In genomic region chr17:78368481-78368880, GRCm38 (mm10) we compare ENCODE assay signal across 21 mouse cellular contexts. TPM values are rescaled to one million over a fixed set of nuclear protein-coding genes. Genes with fewer than 3 reads are reported as not detected.
DNase-seq lines count a peak whose midpoint lies in the region; ATAC-seq and TF ChIP-seq lines count a peak whose summit lies in the region.
"Had no signal": no experiment of that assay in that cellular context is flagged by ENCODE, and none has a peak within 500 bp of the region (broad histone marks: within the 10 kb centered on the region; RNA-seq: fewer than 3 reads in every experiment).

No protein-coding gene starts in this region.

- H3K4me1 ChIP-seq in embryonic facial prominence, embryonic 13.5 days: no peaks in the 10 kb centered on the region
- H3K4me1 ChIP-seq in embryonic facial prominence, embryonic 10.5 days: no peaks in the 10 kb centered on the region
- H3K4me1 ChIP-seq in hindbrain, postnatal 0 days (ENCODE audit: insufficient read depth, low read length): no peaks in the 10 kb centered on the region
- no peaks in the 10 kb centered on the region; the same call in 1 of the 2 replicates for H3K4me1 ChIP-seq in hindbrain, embryonic 10.5 days (replicated peaks)
- no peaks in the 10 kb centered on the region for H3K4me1 ChIP-seq in midbrain, embryonic 13.5 days (replicated peaks)
- H3K4me1 ChIP-seq in midbrain, embryonic 10.5 days: peaks cover 4% of the 10 kb centered on the region
- H3K4me1 ChIP-seq: heart, embryonic 15.5 days; limb, embryonic 15.5 days; liver, embryonic 15.5 days had no signal

- no peaks in the 10 kb centered on the region for H3K9me3 ChIP-seq in embryonic facial prominence, embryonic 13.5 days
- no peaks in the 10 kb centered on the region for H3K9me3 ChIP-seq in embryonic facial prominence, embryonic 10.5 days
- no peaks in the 10 kb centered on the region for H3K9me3 ChIP-seq in hindbrain, postnatal 0 days (ENCODE audit: low read length)
- H3K9me3 ChIP-seq in hindbrain, embryonic 10.5 days: no peaks in the 10 kb centered on the region
- H3K9me3 ChIP-seq in midbrain, embryonic 13.5 days: no peaks in the 10 kb centered on the region
- H3K9me3 ChIP-seq in midbrain, embryonic 10.5 days (replicated peaks): no peaks in the 10 kb centered on the region
- H3K9me3 ChIP-seq: heart, embryonic 15.5 days; limb, embryonic 15.5 days; liver, embryonic 15.5 days had no signal

- ATAC-seq in embryonic facial prominence, embryonic 13.5 days (ENCODE audit: insufficient number of reproducible peaks, insufficient read depth, low FRiP score, low TSS enrichment, low read depth): 0 out of 2 replicates have a peak, but pooled peaks have one; percentile 22
- ATAC-seq in hindbrain, postnatal 0 days: peak; percentile 28; the same call in 1 of the 2 replicates
- peak; percentile 40; the same call in 1 of the 2 replicates for ATAC-seq in midbrain, embryonic 13.5 days
- no peak for ATAC-seq in monocyte, adult 5-6 weeks (replicated peaks; ENCODE audit: insufficient number of reproducible peaks, low FRiP score, low TSS enrichment, poor library complexity, severe bottlenecking)
- ATAC-seq: intestine, embryonic 16.5 days had no signal

- H3K27me3 ChIP-seq in embryonic facial prominence, embryonic 13.5 days: no peaks in the 10 kb centered on the region
- H3K27me3 ChIP-seq in embryonic facial prominence, embryonic 10.5 days (replicated peaks; ENCODE audit: low read depth, poor library complexity, severe bottlenecking): no peaks in the 10 kb centered on the region
- no peaks in the 10 kb centered on the region for H3K27me3 ChIP-seq in hindbrain, postnatal 0 days (ENCODE audit: insufficient read depth, low read length)
- H3K27me3 ChIP-seq in hindbrain, embryonic 10.5 days (ENCODE audit: insufficient read depth, poor library complexity, severe bottlenecking): no peaks in the 10 kb centered on the region
- no peaks in the 10 kb centered on the region for H3K27me3 ChIP-seq in midbrain, embryonic 13.5 days
- H3K27me3 ChIP-seq in midbrain, embryonic 10.5 days (ENCODE audit: low read depth, poor library complexity, severe bottlenecking): no peaks in the 10 kb centered on the region
- H3K27me3 ChIP-seq: heart, embryonic 15.5 days; limb, embryonic 15.5 days; liver, embryonic 15.5 days; megakaryocyte, embryonic 14.5 days had no signal

- 77% methylated on average over 8 of the region's 8 CpGs for WGBS in embryonic facial prominence, embryonic 13.5 days
- 78% methylated on average over 8 of the region's 8 CpGs for WGBS in embryonic facial prominence, embryonic 10.5 days
- 57% methylated on average over 8 of the region's 8 CpGs for WGBS in hindbrain, postnatal 0 days
- WGBS in hindbrain, embryonic 10.5 days: 87% methylated on average over 8 of the region's 8 CpGs
- 53% methylated on average over 8 of the region's 8 CpGs for WGBS in midbrain, embryonic 13.5 days
- 58% methylated on average over 8 of the region's 8 CpGs for WGBS in midbrain, embryonic 10.5 days

- no peak for DNase-seq in embryonic facial prominence, embryonic 10.5 days (ENCODE audit: low spot score)
- no peak for DNase-seq in hindbrain, postnatal 0 days (ENCODE audit: low spot score)
- no peak for DNase-seq in hindbrain, embryonic 10.5 days (ENCODE audit: low spot score)
- no peak for DNase-seq in midbrain, embryonic 10.5 days (ENCODE audit: low spot score)
- DNase-seq in right cerebral cortex, postnatal 4 days: no peak
- DNase-seq: adrenal gland, adult 2 months; cerebellum, adult 8-10 months; gastrocnemius, postnatal 10 days; layer of hippocampus, postnatal 36 days; lung, postnatal 14 days; right cerebral cortex, postnatal 14 days had no signal

- H3K36me3 ChIP-seq in embryonic facial prominence, embryonic 13.5 days: peaks cover 53% of the 10 kb centered on the region
- peaks cover 42% of the 10 kb centered on the region for H3K36me3 ChIP-seq in embryonic facial prominence, embryonic 10.5 days (replicated peaks)
- H3K36me3 ChIP-seq in hindbrain, postnatal 0 days (ENCODE audit: insufficient read depth, low read length): peaks cover 13% of the 10 kb centered on the region; the same call in 1 of the 2 replicates
- H3K36me3 ChIP-seq in hindbrain, embryonic 10.5 days: peaks cover 54% of the 10 kb centered on the region
- peaks cover 34% of the 10 kb centered on the region for H3K36me3 ChIP-seq in midbrain, embryonic 13.5 days
- H3K36me3 ChIP-seq in midbrain, embryonic 10.5 days: peaks cover 59% of the 10 kb centered on the region
- H3K36me3 ChIP-seq: liver, embryonic 15.5 days had no signal

- no peak for TF ChIP-seq CTCF in hindbrain, postnatal 0 days (IDR thresholded peaks at IDR 0.05; ENCODE audit: low read depth)

- no peak overlapping the region for H3K4me3 ChIP-seq in embryonic facial prominence, embryonic 13.5 days
- H3K4me3 ChIP-seq in embryonic facial prominence, embryonic 10.5 days: no peak overlapping the region
- H3K4me3 ChIP-seq in hindbrain, postnatal 0 days (ENCODE audit: low read length): no peak overlapping the region
- H3K4me3 ChIP-seq in hindbrain, embryonic 10.5 days: no peak overlapping the region
- no peak overlapping the region for H3K4me3 ChIP-seq in midbrain, embryonic 13.5 days (replicated peaks)
- H3K4me3 ChIP-seq in midbrain, embryonic 10.5 days: no peak overlapping the region
- H3K4me3 ChIP-seq: erythroblast, embryonic 14.5 days; heart, embryonic 15.5 days; limb, embryonic 15.5 days; liver, embryonic 15.5 days had no signal

- no peak overlapping the region for H3K4me2 ChIP-seq in embryonic facial prominence, embryonic 13.5 days
- H3K4me2 ChIP-seq in hindbrain, postnatal 0 days (ENCODE audit: low read depth, low read length): no peak overlapping the region
- H3K4me2 ChIP-seq in midbrain, embryonic 13.5 days (replicated peaks): no peak overlapping the region
- H3K4me2 ChIP-seq: heart, embryonic 15.5 days; limb, embryonic 15.5 days; liver, embryonic 15.5 days had no signal

- no peak overlapping the region for H3K27ac ChIP-seq in embryonic facial prominence, embryonic 13.5 days
- H3K27ac ChIP-seq in embryonic facial prominence, embryonic 10.5 days (replicated peaks): no peak overlapping the region
- H3K27ac ChIP-seq in hindbrain, postnatal 0 days: no peak overlapping the region
- H3K27ac ChIP-seq in hindbrain, embryonic 10.5 days: no peak overlapping the region
- no peak overlapping the region for H3K27ac ChIP-seq in midbrain, embryonic 13.5 days
- H3K27ac ChIP-seq in midbrain, embryonic 10.5 days (replicated peaks): no peak overlapping the region
- H3K27ac ChIP-seq: heart, embryonic 15.5 days; kidney, postnatal 0 days; limb, embryonic 15.5 days; liver, embryonic 15.5 days had no signal

- H3K9ac ChIP-seq in embryonic facial prominence, embryonic 13.5 days: no peak overlapping the region
- H3K9ac ChIP-seq in hindbrain, postnatal 0 days (replicated peaks; ENCODE audit: low read length): no peak overlapping the region
- H3K9ac ChIP-seq in midbrain, embryonic 13.5 days (replicated peaks): no peak overlapping the region
- H3K9ac ChIP-seq: heart, embryonic 15.5 days; limb, embryonic 15.5 days; liver, embryonic 15.5 days had no signal

RNA-seq across cellular contexts. Expression of gene Fez2, which starts 49.5 kb away (rescaled TPM):
- polyA plus RNA-seq in embryonic facial prominence, embryonic 13.5 days (2015; fragmentation: Nextera tagmentation; extraction: Ambion mirVana): 39.0 and 39.3 TPM in 2 replicates
- 34.8 and 36.6 TPM in 2 replicates for polyA plus RNA-seq in embryonic facial prominence, embryonic 10.5 days (2016; fragmentation: Nextera tagmentation; extraction: Ambion mirVana)
- total RNA-seq in hindbrain, postnatal 0 days (2014; rRNA removed): 36.5 and 46.2 TPM in 2 replicates
- polyA plus RNA-seq in hindbrain, postnatal 0 days (2015; fragmentation: Nextera tagmentation; extraction: Ambion mirVana): 62.0 and 63.3 TPM in 2 replicates
- 37.9 and 51.1 TPM in 2 replicates for polyA plus RNA-seq in hindbrain, embryonic 10.5 days (2016; fragmentation: Nextera tagmentation; extraction: Ambion mirVana)
- 35.3 and 38.1 TPM in 2 replicates for polyA plus RNA-seq in midbrain, embryonic 13.5 days (2015; fragmentation: Nextera tagmentation; extraction: Ambion mirVana)
- polyA plus RNA-seq in midbrain, embryonic 10.5 days (2016; fragmentation: Nextera tagmentation; extraction: Ambion mirVana): 43.5 and 50.3 TPM in 2 replicates
- 23.6 to 33.0 TPM (median 29.8 TPM) in 3 replicates for total RNA-seq in monocyte, adult 5-6 weeks (2017)
